Mouse (Mus musculus) cerebellum, adult 9-10 months (tissue): ENCODE data around the gene Sult2a2.
"Not testable (repeated sequence)": the region's sequence is repeated elsewhere in the genome, so short reads cannot be mapped to it uniquely, and the experiment has no call there.

ENCODE experiments used
- DNase-seq: peaks from one replicate; pipeline ENCODE4 v3.0.0; 2022

The Sult2a2 gene

GRCm38 (mm10) chr7:13733205-13733604 lies at the start of gene Sult2a2:
Sult2a2 (plus strand) TSS chr7:13733505.
- DNase-seq: not testable (repeated sequence)

- DNase-seq: no peak
Measured at GRCm38 (mm10) chr7:13813913-13814312, 80.6 kb downstream of the Sult2a2 start.
